Mouse (Mus musculus): ENCODE results near the gene Gtf3c5. TPM values are rescaled to one million over a fixed set of nuclear protein-coding genes. Genes with fewer than 3 reads are reported as not detected.

The Gtf3c5 gene
- polyA plus RNA-seq, 1 experiment from 2014 or later, result 20.7 TPM

DNA sequence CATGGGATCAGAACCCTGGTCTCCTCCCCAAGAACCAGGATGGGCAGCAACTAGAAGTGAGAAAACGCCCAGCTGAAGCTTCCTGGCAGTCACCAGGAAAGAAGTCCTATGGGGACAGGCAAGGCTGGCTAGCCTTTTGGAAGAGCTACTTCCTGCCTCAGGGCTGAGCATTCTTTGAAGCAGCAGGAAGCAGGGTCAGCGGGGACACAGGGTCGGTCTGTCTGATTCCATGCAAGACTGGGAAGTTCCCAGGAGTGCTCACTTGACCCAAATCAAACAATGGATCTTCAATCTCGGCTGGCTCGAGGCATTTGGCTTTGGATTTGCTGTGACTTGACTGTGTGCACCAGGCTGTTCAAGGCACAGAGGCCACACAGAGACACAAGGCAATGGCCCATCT lies 17.0 kb downstream of the Gtf3c5 start:
- no peaks in the 10 kb centered on the region for H3K4me1 ChIP-seq (ENCODE audit: control insufficient read depth in 2 of 2, insufficient read depth in 2 of 2, low read length in 2 of 2)
- no peak overlapping the region for H3K4me2 ChIP-seq (ENCODE audit: low read length)
- no peak overlapping the region for H3K9ac ChIP-seq (ENCODE audit: low read length)
- ATAC-seq (ENCODE audit: insufficient number of reproducible peaks, insufficient read depth, low FRiP score, low read depth), result no peak
- H3K9me3 ChIP-seq (ENCODE audit: control insufficient read depth, low read length), result no peaks in the 10 kb centered on the region
- H3K27ac ChIP-seq (replicated peaks in 1 of 2; ENCODE audit: control insufficient read depth in 1 of 2, insufficient read depth in 1 of 2, low read depth in 2 of 2, low read length in 2 of 2), result 0 out of 4 replicates have a peak overlapping the region, but pooled peaks of 1 of the 2 experiments have one; percentile 37
- H3K4me3 ChIP-seq (ENCODE audit: control insufficient read depth in 1 of 2, insufficient read depth in 1 of 2, low read depth in 1 of 2, low read length in 2 of 2), result no peak overlapping the region
- H3K36me3 ChIP-seq (ENCODE audit: control insufficient read depth, insufficient read depth, low read length), result peaks cover 66% of the 10 kb centered on the region
- no peaks in the 10 kb centered on the region for H3K27me3 ChIP-seq (ENCODE audit: control insufficient read depth, insufficient read depth, low read length)
- WGBS, result 65% methylated on average over 5 of the region's 5 CpGs

DNA sequence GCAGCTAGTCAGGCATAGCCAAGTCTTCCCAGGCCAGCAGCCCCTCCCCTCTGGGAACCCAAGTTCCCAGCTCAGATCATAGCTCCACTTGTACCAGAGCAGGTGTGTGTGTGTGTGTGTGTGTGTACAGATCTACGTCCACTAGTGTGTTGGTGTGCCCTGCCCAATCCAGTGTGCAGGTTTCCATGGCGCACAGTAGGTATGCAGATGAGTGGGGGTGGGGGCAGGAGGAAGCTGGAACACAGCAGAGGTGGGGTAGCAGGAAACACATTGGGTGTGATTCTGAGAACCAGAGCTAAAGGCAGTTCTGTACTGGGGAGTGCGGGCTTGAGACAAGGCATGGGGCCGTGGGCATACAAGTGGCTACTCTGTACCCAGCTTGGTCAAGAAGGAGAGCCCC lies 19.2 kb downstream of the Gtf3c5 start:
- Histone ChIP-seq H3K9ac (ENCODE audit: low read length) (no peak overlapping the region), H3K36me3 (ENCODE audit: control insufficient read depth, insufficient read depth, low read length) (peaks cover 44% of the 10 kb centered on the region), H3K4me1 (ENCODE audit: control insufficient read depth in 2 of 2, insufficient read depth in 2 of 2, low read length in 2 of 2) (no peaks in the 10 kb centered on the region), H3K4me3 (ENCODE audit: control insufficient read depth in 1 of 2, insufficient read depth in 1 of 2, low read depth in 1 of 2, low read length in 2 of 2) (no peak overlapping the region), H3K27ac (replicated peaks in 1 of 2; ENCODE audit: control insufficient read depth in 1 of 2, insufficient read depth in 1 of 2, low read depth in 2 of 2, low read length in 2 of 2) (no peak overlapping the region), H3K27me3 (ENCODE audit: control insufficient read depth, insufficient read depth, low read length) (no peaks in the 10 kb centered on the region), H3K4me2 (ENCODE audit: low read length) (no peak overlapping the region), H3K9me3 (ENCODE audit: control insufficient read depth, low read length) (no peaks in the 10 kb centered on the region)
- ATAC-seq (ENCODE audit: insufficient number of reproducible peaks, insufficient read depth, low FRiP score, low read depth), result no peak
- 88% methylated on average over 4 of the region's 4 CpGs for WGBS

DNA sequence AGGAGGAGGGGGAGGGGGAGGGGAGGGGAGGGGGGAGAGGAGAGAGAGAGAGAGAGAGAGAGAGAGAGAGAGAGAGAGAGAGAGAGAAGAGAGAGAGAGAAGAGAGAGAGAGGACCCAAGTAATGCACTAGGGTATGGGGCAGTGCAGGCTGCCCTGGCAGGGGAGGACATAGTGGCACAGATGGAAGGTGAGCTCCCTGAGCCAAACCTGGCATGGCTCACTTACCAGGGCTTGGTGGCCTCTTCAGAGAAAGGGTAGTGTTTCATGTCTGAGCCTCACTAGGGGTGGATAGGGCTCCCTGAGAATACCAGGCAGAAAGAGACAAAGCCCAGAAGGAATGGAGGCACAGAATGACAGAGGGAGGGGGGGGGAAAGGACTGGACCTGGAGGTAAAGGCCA lies 19.7 kb downstream of the Gtf3c5 start:
- Histone ChIP-seq H3K9me3 (ENCODE audit: control insufficient read depth, low read length) (no peaks in the 10 kb centered on the region), H3K4me2 (ENCODE audit: low read length) (no peak overlapping the region), H3K4me1 (ENCODE audit: control insufficient read depth in 2 of 2, insufficient read depth in 2 of 2, low read length in 2 of 2) (no peaks in the 10 kb centered on the region), H3K4me3 (ENCODE audit: control insufficient read depth in 1 of 2, insufficient read depth in 1 of 2, low read depth in 1 of 2, low read length in 2 of 2) (no peak overlapping the region), H3K27ac (replicated peaks in 1 of 2; ENCODE audit: control insufficient read depth in 1 of 2, insufficient read depth in 1 of 2, low read depth in 2 of 2, low read length in 2 of 2) (no peak overlapping the region), H3K9ac (ENCODE audit: low read length) (no peak overlapping the region), H3K27me3 (ENCODE audit: control insufficient read depth, insufficient read depth, low read length) (no peaks in the 10 kb centered on the region), H3K36me3 (ENCODE audit: control insufficient read depth, insufficient read depth, low read length) (peaks cover 39% of the 10 kb centered on the region)
- ATAC-seq (ENCODE audit: insufficient number of reproducible peaks, insufficient read depth, low FRiP score, low read depth), result no peak

DNA sequence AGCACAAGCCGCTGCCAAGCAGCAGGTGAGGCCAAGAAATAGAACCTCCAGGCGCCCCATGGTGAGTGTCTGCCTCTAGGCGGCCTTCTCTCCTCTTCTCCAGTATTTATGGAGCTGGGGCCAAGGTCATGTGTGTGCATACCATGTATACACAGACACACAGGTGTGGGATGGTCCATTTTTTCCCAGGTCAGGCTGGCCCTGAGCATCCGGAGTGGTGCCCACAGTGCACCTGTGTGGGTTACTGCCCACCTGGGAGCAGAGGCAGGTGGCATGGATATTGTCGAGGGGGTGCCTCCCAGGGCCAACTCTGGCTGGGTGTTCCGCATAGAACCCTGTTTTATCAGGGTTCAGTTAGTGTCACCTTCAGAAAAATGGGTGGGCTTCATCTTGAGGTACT lies 20.2 kb downstream of the Gtf3c5 start, which contains the start of gene Cel:
TSS of gene Cel (minus strand) at position 101 of the 400 bp plus-strand sequence.
- Histone ChIP-seq H3K36me3 (ENCODE audit: control insufficient read depth, insufficient read depth, low read length) (peaks cover 34% of the 10 kb centered on the region), H3K4me3 (ENCODE audit: control insufficient read depth in 1 of 2, insufficient read depth in 1 of 2, low read depth in 1 of 2, low read length in 2 of 2) (no peak within 1 kb of the TSS), H3K27me3 (ENCODE audit: control insufficient read depth, insufficient read depth, low read length) (no peaks in the 10 kb centered on the region), H3K9ac (ENCODE audit: low read length) (no peak within 1 kb of the TSS), H3K4me1 (ENCODE audit: control insufficient read depth in 2 of 2, insufficient read depth in 2 of 2, low read length in 2 of 2) (no peaks in the 10 kb centered on the region), H3K9me3 (ENCODE audit: control insufficient read depth, low read length) (no peaks in the 10 kb centered on the region), H3K27ac (replicated peaks in 1 of 2; ENCODE audit: control insufficient read depth in 1 of 2, insufficient read depth in 1 of 2, low read depth in 2 of 2, low read length in 2 of 2) (no peak within 1 kb of the TSS), H3K4me2 (ENCODE audit: low read length) (no peak within 1 kb of the TSS)
- 70% methylated on average over 6 of the region's 6 CpGs for WGBS
- no peak for ATAC-seq (ENCODE audit: insufficient number of reproducible peaks, insufficient read depth, low FRiP score, low read depth)

DNA sequence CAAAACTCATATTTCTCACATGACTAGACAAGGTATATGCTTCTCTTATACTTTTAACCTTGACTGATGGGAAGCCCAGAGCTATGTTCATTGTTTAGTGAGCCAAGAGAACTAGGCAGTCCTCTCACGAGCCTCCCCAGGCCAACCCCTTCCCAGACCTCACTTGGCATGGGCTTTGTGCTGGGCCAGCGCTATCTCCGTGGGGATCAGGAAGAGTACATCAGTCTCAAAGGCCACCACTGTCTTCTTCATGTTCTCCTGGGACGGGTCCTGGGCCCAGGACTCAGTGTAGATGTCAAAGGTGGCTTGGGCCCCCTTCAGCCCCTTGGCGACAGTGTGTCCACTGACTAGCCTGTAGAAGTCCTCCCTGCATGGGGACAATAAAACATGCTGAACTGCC lies 26.1 kb downstream of the Gtf3c5 start:
- H3K4me2 ChIP-seq (ENCODE audit: low read length), result no peak overlapping the region
- ATAC-seq (ENCODE audit: insufficient number of reproducible peaks, insufficient read depth, low FRiP score, low read depth), result no peak
- 81% methylated on average over 5 of the region's 5 CpGs for WGBS
- no peaks in the 10 kb centered on the region for H3K9me3 ChIP-seq (ENCODE audit: control insufficient read depth, low read length)
- H3K9ac ChIP-seq (ENCODE audit: low read length), result no peak overlapping the region
- H3K27me3 ChIP-seq (ENCODE audit: control insufficient read depth, insufficient read depth, low read length), result no peaks in the 10 kb centered on the region
- H3K27ac ChIP-seq (replicated peaks in 1 of 2; ENCODE audit: control insufficient read depth in 1 of 2, insufficient read depth in 1 of 2, low read depth in 2 of 2, low read length in 2 of 2), result no peak overlapping the region
- H3K36me3 ChIP-seq (ENCODE audit: control insufficient read depth, insufficient read depth, low read length), result peaks cover 20% of the 10 kb centered on the region
- no peaks in the 10 kb centered on the region for H3K4me1 ChIP-seq (ENCODE audit: control insufficient read depth in 2 of 2, insufficient read depth in 2 of 2, low read length in 2 of 2)
- H3K4me3 ChIP-seq (ENCODE audit: control insufficient read depth in 1 of 2, insufficient read depth in 1 of 2, low read depth in 1 of 2, low read length in 2 of 2), result no peak overlapping the region

DNA sequence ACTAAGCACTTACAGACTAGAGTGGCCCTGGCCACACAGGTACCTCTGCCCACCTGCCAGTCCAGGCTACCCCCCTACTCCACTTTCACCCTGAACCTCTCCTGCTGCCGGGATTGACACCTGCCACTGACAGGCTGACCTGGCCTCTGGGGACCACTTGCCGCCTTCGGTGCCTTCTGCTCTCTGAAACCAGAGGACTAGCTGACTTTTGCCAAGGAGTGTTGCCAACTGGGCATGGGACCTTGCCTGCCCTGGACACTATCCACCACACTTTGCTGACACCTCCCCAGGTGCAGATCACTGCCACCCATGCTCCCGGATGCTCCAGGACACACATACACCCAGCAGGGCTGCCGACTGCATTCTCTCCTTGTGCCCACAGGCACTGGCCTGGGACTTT lies 31.2 kb downstream of the Gtf3c5 start:
- H3K4me1 ChIP-seq (ENCODE audit: control insufficient read depth in 2 of 2, insufficient read depth in 2 of 2, low read length in 2 of 2), result no peaks in the 10 kb centered on the region
- H3K4me3 ChIP-seq (ENCODE audit: control insufficient read depth in 1 of 2, insufficient read depth in 1 of 2, low read depth in 1 of 2, low read length in 2 of 2), result no peak overlapping the region
- no peak overlapping the region for H3K27ac ChIP-seq (replicated peaks in 1 of 2; ENCODE audit: control insufficient read depth in 1 of 2, insufficient read depth in 1 of 2, low read depth in 2 of 2, low read length in 2 of 2)
- no peak overlapping the region for H3K4me2 ChIP-seq (ENCODE audit: low read length)
- H3K9me3 ChIP-seq (ENCODE audit: control insufficient read depth, low read length), result no peaks in the 10 kb centered on the region
- H3K9ac ChIP-seq (ENCODE audit: low read length), result no peak overlapping the region
- peaks cover 66% of the 10 kb centered on the region for H3K36me3 ChIP-seq (ENCODE audit: control insufficient read depth, insufficient read depth, low read length)
- WGBS, result 89% methylated on average over 5 of the region's 5 CpGs
- ATAC-seq (ENCODE audit: insufficient number of reproducible peaks, insufficient read depth, low FRiP score, low read depth), result no peak
- H3K27me3 ChIP-seq (ENCODE audit: control insufficient read depth, insufficient read depth, low read length), result no peaks in the 10 kb centered on the region

DNA sequence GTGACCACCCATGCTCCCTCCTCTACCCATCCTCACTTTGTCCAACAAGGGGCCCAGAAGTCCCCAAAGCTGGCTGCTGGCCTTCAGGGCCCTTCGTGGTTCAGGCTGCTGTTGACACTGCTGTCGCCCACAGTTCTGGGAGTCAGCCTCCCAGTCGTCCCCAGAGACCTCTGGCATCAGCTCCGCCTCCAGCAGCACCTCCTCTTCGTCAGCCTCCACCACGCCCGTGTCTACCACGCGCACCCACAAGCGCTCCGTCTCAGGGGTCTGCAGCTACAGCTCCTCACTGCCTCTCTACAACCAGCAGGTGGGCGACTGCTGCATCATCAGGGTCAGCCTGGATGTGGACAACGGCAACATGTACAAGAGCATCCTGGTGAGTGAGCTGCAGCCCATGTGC lies 34.4 kb downstream of the Gtf3c5 start:
- ATAC-seq (ENCODE audit: insufficient number of reproducible peaks, insufficient read depth, low FRiP score, low read depth), result no peak
- 88% methylated on average over 13 of the region's 13 CpGs for WGBS
- H3K27me3 ChIP-seq (ENCODE audit: control insufficient read depth, insufficient read depth, low read length), result no peaks in the 10 kb centered on the region
- peaks cover 93% of the 10 kb centered on the region for H3K36me3 ChIP-seq (ENCODE audit: control insufficient read depth, insufficient read depth, low read length)
- H3K27ac ChIP-seq (replicated peaks in 1 of 2; ENCODE audit: control insufficient read depth in 1 of 2, insufficient read depth in 1 of 2, low read depth in 2 of 2, low read length in 2 of 2), result no peak overlapping the region
- H3K9ac ChIP-seq (ENCODE audit: low read length), result no peak overlapping the region
- no peaks in the 10 kb centered on the region for H3K4me1 ChIP-seq (ENCODE audit: control insufficient read depth in 2 of 2, insufficient read depth in 2 of 2, low read length in 2 of 2)
- H3K4me3 ChIP-seq (ENCODE audit: control insufficient read depth in 1 of 2, insufficient read depth in 1 of 2, low read depth in 1 of 2, low read length in 2 of 2), result no peak overlapping the region
- no peak overlapping the region for H3K4me2 ChIP-seq (ENCODE audit: low read length)
- H3K9me3 ChIP-seq (ENCODE audit: control insufficient read depth, low read length), result no peaks in the 10 kb centered on the region

Measured in heart, embryonic 14.5 days (tissue).